Mouse (Mus musculus): ENCODE results near the gene Rho. TPM values are rescaled to one million over a fixed set of nuclear protein-coding genes. Genes with fewer than 3 reads are reported as not detected.

The Rho gene
- polyA plus RNA-seq, 1 experiment, result 0.19 TPM

GRCm38 (mm10) chr6:115911763-115912162 is 19.8 kb upstream of the Rho start:
- Histone ChIP-seq H3K36me3 (ENCODE audit: control insufficient read depth, insufficient read depth) (no peaks in the 10 kb centered on the region), H3K79me2 (ENCODE audit: control insufficient read depth, insufficient read depth) (no peaks in the 10 kb centered on the region), H3K4me2 (ENCODE audit: low read depth) (no peak overlapping the region), H3K4me3 (no peak overlapping the region), H3ac (ENCODE audit: control insufficient read depth, insufficient read length) (no peak overlapping the region), H3K27me3 (ENCODE audit: control insufficient read depth, insufficient read depth, insufficient read length) (no peaks in the 10 kb centered on the region)
- no peak for TF ChIP-seq TCF3 (IDR thresholded peaks at IDR 0.05; ENCODE audit: insufficient read length, low read depth)
- TF ChIP-seq MAX (IDR thresholded peaks at IDR 0.05; ENCODE audit: low read depth), result no peak
- no peak for TF ChIP-seq CEBPB (IDR thresholded peaks at IDR 0.05; ENCODE audit: insufficient read depth, poor library complexity, severe bottlenecking)
- no peak for TF ChIP-seq MYOG (IDR thresholded peaks at IDR 0.05; ENCODE audit: control insufficient read depth in 1 of 3, insufficient read depth in 1 of 3, insufficient read length in 2 of 3, low read depth in 2 of 3)

- Histone ChIP-seq H3K27me3 (ENCODE audit: control insufficient read depth, insufficient read depth, insufficient read length) (no peaks in the 10 kb centered on the region), H3K4me3 (no peak overlapping the region), H3K79me2 (ENCODE audit: control insufficient read depth, insufficient read depth) (no peaks in the 10 kb centered on the region), H3K36me3 (ENCODE audit: control insufficient read depth, insufficient read depth) (no peaks in the 10 kb centered on the region), H3ac (ENCODE audit: control insufficient read depth, insufficient read length) (no peak overlapping the region), H3K4me2 (ENCODE audit: low read depth) (no peak overlapping the region)
- TF ChIP-seq TCF12 (IDR thresholded peaks at IDR 0.05; ENCODE audit: insufficient read depth, poor library complexity, severe bottlenecking), result no peak
- TF ChIP-seq REST (IDR thresholded peaks at IDR 0.05; ENCODE audit: insufficient read depth, insufficient read length), result no peak
- TF ChIP-seq SRF (IDR thresholded peaks at IDR 0.05; ENCODE audit: control insufficient read depth, insufficient read length, low read depth), result no peak
- TF ChIP-seq MYOG (IDR thresholded peaks at IDR 0.05; ENCODE audit: control insufficient read depth in 1 of 3, insufficient read depth in 1 of 3, insufficient read length in 2 of 3, low read depth in 2 of 3), result no peak
- TF ChIP-seq MYOD1 (IDR thresholded peaks at IDR 0.05; ENCODE audit: control insufficient read depth in 1 of 3, insufficient read length in 2 of 3, low read depth in 2 of 3), result no peak
- no peak for TF ChIP-seq TCF3 (IDR thresholded peaks at IDR 0.05; ENCODE audit: insufficient read length, low read depth)
These were observed 18.1 kb upstream of the Rho start for GRCm38 (mm10) chr6:115913482-115913881.

GRCm38 (mm10) chr6:115914511-115915202 is 16.9 kb upstream of the Rho start:
- H3K4me3 ChIP-seq, result no peak overlapping the region
- H3K4me2 ChIP-seq (ENCODE audit: low read depth), result no peak overlapping the region
- H3K27me3 ChIP-seq (ENCODE audit: control insufficient read depth, insufficient read depth, insufficient read length), result no peaks in the 10 kb centered on the region
- no peak overlapping the region for H3ac ChIP-seq (ENCODE audit: control insufficient read depth, insufficient read length)
- TF ChIP-seq CEBPB (IDR thresholded peaks at IDR 0.05; ENCODE audit: insufficient read depth, poor library complexity, severe bottlenecking) (no peak), SRF (IDR thresholded peaks at IDR 0.05; ENCODE audit: control insufficient read depth, insufficient read length, low read depth) (no peak), TCF3 (IDR thresholded peaks at IDR 0.05; ENCODE audit: insufficient read length, low read depth) (no peak), MAX (IDR thresholded peaks at IDR 0.05; ENCODE audit: low read depth) (no peak), POLR2AphosphoS2 (IDR thresholded peaks at IDR 0.05; ENCODE audit: insufficient read length, low read depth) (no peak), REST (IDR thresholded peaks at IDR 0.05; ENCODE audit: insufficient read depth, insufficient read length) (no peak), TCF12 (IDR thresholded peaks at IDR 0.05; ENCODE audit: insufficient read depth, poor library complexity, severe bottlenecking) (no peak), E2F4 (IDR thresholded peaks at IDR 0.05; ENCODE audit: insufficient read depth) (no peak), POLR2A (IDR thresholded peaks at IDR 0.05; ENCODE audit: insufficient read length, low read depth) (no peak), USF1 (IDR thresholded peaks at IDR 0.05; ENCODE audit: low read depth) (no peak), MYOD1 (IDR thresholded peaks at IDR 0.05; ENCODE audit: control insufficient read depth in 1 of 3, insufficient read length in 2 of 3, low read depth in 2 of 3) (no peak), MYOG (IDR thresholded peaks at IDR 0.05; ENCODE audit: control insufficient read depth in 1 of 3, insufficient read depth in 1 of 3, insufficient read length in 2 of 3, low read depth in 2 of 3) (no peak)
- no peaks in the 10 kb centered on the region for H3K36me3 ChIP-seq (ENCODE audit: control insufficient read depth, insufficient read depth)
- H3K79me2 ChIP-seq (ENCODE audit: control insufficient read depth, insufficient read depth), result no peaks in the 10 kb centered on the region

DNA sequence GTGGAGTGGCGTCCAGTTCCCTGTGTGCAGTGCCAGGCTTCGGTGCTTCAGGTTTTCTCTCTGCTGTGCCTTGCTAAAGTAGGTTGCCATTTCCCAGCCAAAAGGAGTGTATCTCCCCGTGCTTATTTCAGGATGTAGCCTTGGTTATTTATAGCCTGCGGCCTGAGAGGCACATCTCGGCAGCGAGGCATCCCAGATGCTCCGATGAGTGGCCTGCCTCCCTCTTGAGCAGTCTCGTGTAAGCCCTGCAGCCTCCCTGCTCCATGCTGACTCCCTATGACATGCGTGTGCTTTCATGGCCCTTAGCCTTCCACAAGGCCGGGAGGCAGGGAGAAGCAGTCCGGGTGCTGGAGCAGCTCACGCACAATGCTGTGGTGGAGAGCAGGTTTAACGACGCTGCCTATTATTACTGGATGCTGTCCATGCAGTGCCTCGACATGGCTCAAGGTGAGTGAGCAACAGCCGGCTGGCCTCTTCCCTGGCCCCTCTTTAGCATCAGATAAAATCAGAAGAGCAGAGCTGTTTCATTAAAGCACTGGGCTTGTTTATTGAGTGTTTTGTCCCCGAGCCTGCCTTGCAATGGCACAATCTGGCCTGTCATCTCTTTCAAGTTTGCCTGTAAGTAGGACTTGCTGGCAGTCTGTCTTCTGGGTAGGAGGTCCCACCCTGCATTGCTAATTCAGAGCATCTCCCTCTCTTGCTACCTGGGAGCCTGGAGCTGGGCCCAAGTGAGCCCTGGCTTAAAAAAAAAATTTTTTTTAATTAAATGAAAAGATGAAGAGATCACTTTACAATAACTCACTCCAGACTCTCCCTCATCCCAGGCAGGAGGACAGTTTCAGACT is 15.7 kb upstream of the Rho start:
- Histone ChIP-seq H3ac (ENCODE audit: control insufficient read depth, insufficient read length) (no peak overlapping the region), H3K27me3 (ENCODE audit: control insufficient read depth, insufficient read depth, insufficient read length) (no peaks in the 10 kb centered on the region), H3K79me2 (ENCODE audit: control insufficient read depth, insufficient read depth) (no peaks in the 10 kb centered on the region), H3K4me3 (no peak overlapping the region), H3K4me2 (ENCODE audit: low read depth) (no peak overlapping the region), H3K36me3 (ENCODE audit: control insufficient read depth, insufficient read depth) (no peaks in the 10 kb centered on the region)
- TF ChIP-seq CEBPB (IDR thresholded peaks at IDR 0.05; ENCODE audit: insufficient read depth, poor library complexity, severe bottlenecking) (no peak), TCF12 (IDR thresholded peaks at IDR 0.05; ENCODE audit: insufficient read depth, poor library complexity, severe bottlenecking) (no peak), MAX (IDR thresholded peaks at IDR 0.05; ENCODE audit: low read depth) (no peak), SRF (IDR thresholded peaks at IDR 0.05; ENCODE audit: control insufficient read depth, insufficient read length, low read depth) (no peak), USF1 (IDR thresholded peaks at IDR 0.05; ENCODE audit: low read depth) (no peak), REST (IDR thresholded peaks at IDR 0.05; ENCODE audit: insufficient read depth, insufficient read length) (no peak), MYOD1 (IDR thresholded peaks at IDR 0.05; ENCODE audit: control insufficient read depth in 1 of 3, insufficient read length in 2 of 3, low read depth in 2 of 3) (no peak), POLR2A (IDR thresholded peaks at IDR 0.05; ENCODE audit: insufficient read length, low read depth) (no peak), E2F4 (IDR thresholded peaks at IDR 0.05; ENCODE audit: insufficient read depth) (no peak), POLR2AphosphoS2 (IDR thresholded peaks at IDR 0.05; ENCODE audit: insufficient read length, low read depth) (no peak), TCF3 (IDR thresholded peaks at IDR 0.05; ENCODE audit: insufficient read length, low read depth) (no peak), MYOG (IDR thresholded peaks at IDR 0.05; ENCODE audit: control insufficient read depth in 1 of 3, insufficient read depth in 1 of 3, insufficient read length in 2 of 3, low read depth in 2 of 3) (no peak)
